Mouse (Mus musculus): Measurements from ENCODE around the gene Pim2. TPM values are rescaled to one million over a fixed set of nuclear protein-coding genes. Genes with fewer than 3 reads are reported as not detected.
A peak's percentile ranks its signal among the peaks of the same experiment; 100 is the strongest.
"Not testable (repeated sequence)": the region's sequence is repeated elsewhere in the genome, so short reads cannot be mapped to it uniquely, and the experiment has no call there.

Gene Pim2
- polyA plus RNA-seq, 1 experiment from 2014 or later: 11.6 TPM

GRCm38 (mm10) chrX:7907735-7908134 is 29.7 kb downstream of the Pim2 start, which contains the start of gene Gm10491:
Gene Gm10491 (minus strand): TSS chrX:7907835.
- in situ Hi-C loops (cut with MboI; ENCODE audit: low pct_unique_long_range_greater_than_20kb): no loop called here
- ATAC-seq: no peak
- ChIA-PET CTCF (no interaction called here), POLR2A (no interaction called here)
- no peaks in the 10 kb centered on the region for H3K27me3 ChIP-seq
- no peak for TF ChIP-seq CTCF (IDR thresholded peaks at IDR 0.05)
- DNase-seq (ENCODE audit: low read depth, low spot score): no peak

- ATAC-seq; POLR2A ChIA-PET; CTCF ChIA-PET; in situ Hi-C loops (cut with MboI; ENCODE audit: low pct_unique_long_range_greater_than_20kb); H3K27me3 ChIP-seq; DNase-seq (ENCODE audit: low read depth, low spot score): not testable (repeated sequence)
These were observed 31.2 kb downstream of the Pim2 start, which contains the start of gene Gm10490 for GRCm38 (mm10) chrX:7909242-7909641. Gene Gm10490 (plus strand): TSS chrX:7909542.

GRCm38 (mm10) chrX:7910473-7910872 is 32.4 kb downstream of the Pim2 start:
- POLR2A ChIA-PET: no interaction called here
- in situ Hi-C loops (cut with MboI; ENCODE audit: low pct_unique_long_range_greater_than_20kb): loop anchor here (5.0 kb wide), 2 partner anchors 107 to 202 kb away; partner anchors contain the start of gene Glod5
- DNase-seq (ENCODE audit: low read depth, low spot score): no peak
- ATAC-seq: no peak
- TF ChIP-seq CTCF (IDR thresholded peaks at IDR 0.05): peak; percentile 56
- CTCF ChIA-PET: interaction anchor here (0.6 to 5.2 kb wide), 4 partner anchors 9 to 147 kb away, joined by 3 to 60 read pairs (median 6); partner anchors contain the start of gene Glod5
- no peaks in the 10 kb centered on the region for H3K27me3 ChIP-seq

GRCm38 (mm10) chrX:7915669-7916068 is 37.6 kb downstream of the Pim2 start:
- ChIA-PET POLR2A (interaction anchor here (0.6 kb wide), 1 partner anchor 28 kb away, joined by 4 read pairs; no protein-coding TSS in a partner anchor), CTCF (interaction anchor here (1.3 kb wide), 1 partner anchor 102 kb away, joined by 3 read pairs; no protein-coding TSS in a partner anchor)
- H3K27me3 ChIP-seq; ATAC-seq; in situ Hi-C loops (cut with MboI; ENCODE audit: low pct_unique_long_range_greater_than_20kb); DNase-seq (ENCODE audit: low read depth, low spot score): not testable (repeated sequence)

GRCm38 (mm10) chrX:7917960-7918359 is 39.9 kb downstream of the Pim2 start:
- in situ Hi-C loops (cut with MboI; ENCODE audit: low pct_unique_long_range_greater_than_20kb); POLR2A ChIA-PET; ATAC-seq; CTCF ChIA-PET; DNase-seq (ENCODE audit: low read depth, low spot score); H3K27me3 ChIP-seq: not testable (repeated sequence)

GRCm38 (mm10) chrX:7919601-7920383 is 41.7 kb downstream of the Pim2 start, which contains the start of gene Pcsk1n:
Gene Pcsk1n (plus strand): TSS chrX:7919822.
- TF ChIP-seq CTCF (IDR thresholded peaks at IDR 0.05): no peak
- no peak for ATAC-seq
- peaks cover 24% of the 10 kb centered on the region for H3K27me3 ChIP-seq
- no peak for DNase-seq (ENCODE audit: low read depth, low spot score)
- ChIA-PET CTCF (no interaction called here), POLR2A (no interaction called here)
- in situ Hi-C loops (cut with MboI; ENCODE audit: low pct_unique_long_range_greater_than_20kb): no loop called here

- ATAC-seq (no peak), DNase-seq (ENCODE audit: low read depth, low spot score) (no peak)
- CTCF ChIA-PET: no interaction called here
- no peak for TF ChIP-seq CTCF (IDR thresholded peaks at IDR 0.05)
- peaks cover 34% of the 10 kb centered on the region for H3K27me3 ChIP-seq
- in situ Hi-C loops (cut with MboI; ENCODE audit: low pct_unique_long_range_greater_than_20kb): no loop called here
- POLR2A ChIA-PET: no interaction called here
These were observed 44.0 kb downstream of the Pim2 start for GRCm38 (mm10) chrX:7922032-7922431.

GRCm38 (mm10) chrX:7926266-7926665 is 48.2 kb downstream of the Pim2 start:
- ChIA-PET CTCF (interaction anchor here (1.3 kb wide), 1 partner anchor 91 kb away, joined by 3 read pairs; no protein-coding TSS in a partner anchor), POLR2A (no interaction called here)
- in situ Hi-C loops (cut with MboI; ENCODE audit: low pct_unique_long_range_greater_than_20kb): no loop called here
- no peak for TF ChIP-seq CTCF (IDR thresholded peaks at IDR 0.05)
- no peak for ATAC-seq
- H3K27me3 ChIP-seq: peaks cover 33% of the 10 kb centered on the region
- no peak for DNase-seq (ENCODE audit: low read depth, low spot score)

GRCm38 (mm10) chrX:7927116-7927515 is 49.1 kb downstream of the Pim2 start:
- DNase-seq (ENCODE audit: low read depth, low spot score): no peak
- in situ Hi-C loops (cut with MboI; ENCODE audit: low pct_unique_long_range_greater_than_20kb): no loop called here
- H3K27me3 ChIP-seq: peaks cover 33% of the 10 kb centered on the region
- ChIA-PET CTCF (interaction anchor here (1.3 kb wide), 1 partner anchor 91 kb away, joined by 3 read pairs; no protein-coding TSS in a partner anchor), POLR2A (no interaction called here)
- no peak for TF ChIP-seq CTCF (IDR thresholded peaks at IDR 0.05)
- no peak for ATAC-seq

- POLR2A ChIA-PET: interaction anchor here (1.0 kb wide), 1 partner anchor 17 kb away, joined by 3 read pairs; no protein-coding TSS in a partner anchor
- peaks cover 26% of the 10 kb centered on the region for H3K27me3 ChIP-seq
- ATAC-seq: no peak
- in situ Hi-C loops (cut with MboI; ENCODE audit: low pct_unique_long_range_greater_than_20kb): no loop called here
- CTCF ChIA-PET: no interaction called here
- no peak for TF ChIP-seq CTCF (IDR thresholded peaks at IDR 0.05)
- DNase-seq (ENCODE audit: low read depth, low spot score): no peak
These were observed 50.3 kb downstream of the Pim2 start, which contains the start of gene Eras for GRCm38 (mm10) chrX:7928270-7928790. Gene Eras (minus strand): TSS chrX:7928607.

Other genes with a start within 250 kb of the Pim2 start
- gene Syp, start 239.8 kb upstream of the Pim2 start, polyA plus RNA-seq (2021): 1.1 TPM
- gene Prickle3, start 221.0 kb upstream of the Pim2 start, polyA plus RNA-seq (2021): 0.05 TPM
- gene Plp2, start 206.9 kb upstream of the Pim2 start, polyA plus RNA-seq (2021): 124 TPM
- gene Magix, start 197.0 kb upstream of the Pim2 start, polyA plus RNA-seq (2021): 0.06 TPM
- gene Gpkow, start 181.1 kb upstream of the Pim2 start, polyA plus RNA-seq (2021): 36.4 TPM
- 53.9 TPM for gene Wdr45, start 163.9 kb upstream of the Pim2 start, polyA plus RNA-seq (2021)
- gene Gm45208, start 156.0 kb upstream of the Pim2 start, polyA plus RNA-seq (2021): not detected
- gene Praf2, start 149.8 kb upstream of the Pim2 start, polyA plus RNA-seq (2021): 58.7 TPM
- 19.6 TPM for gene Ccdc120, start 127.4 kb upstream of the Pim2 start, polyA plus RNA-seq (2021)
- 53.5 TPM for gene Tfe3, start 115.7 kb upstream of the Pim2 start, polyA plus RNA-seq (2021)
- 63.2 TPM for gene Gripap1, start 88.5 kb upstream of the Pim2 start, polyA plus RNA-seq (2021)
- 4.5 TPM for gene Kcnd1, start 56.0 kb upstream of the Pim2 start, polyA plus RNA-seq (2021)
- gene Otud5, start 36.9 kb upstream of the Pim2 start, polyA plus RNA-seq (2021): 83.0 TPM
- 52.7 TPM for gene Slc35a2, start 5.8 kb downstream of the Pim2 start, polyA plus RNA-seq (2021)
- gene Pqbp1, start 21.0 kb downstream of the Pim2 start, polyA plus RNA-seq (2021): 71.3 TPM
- gene Timm17b, start 21.1 kb downstream of the Pim2 start, polyA plus RNA-seq (2021): 57.1 TPM
- gene Gm10491, start 29.6 kb downstream of the Pim2 start, polyA plus RNA-seq (2021): not detected
- not detected for gene Gm10490, start 31.3 kb downstream of the Pim2 start, polyA plus RNA-seq (2021)
- gene Pcsk1n, start 41.6 kb downstream of the Pim2 start, polyA plus RNA-seq (2021): not detected
- gene Eras, start 50.3 kb downstream of the Pim2 start, polyA plus RNA-seq (2021): not detected
- gene Hdac6, start 69.6 kb downstream of the Pim2 start, polyA plus RNA-seq (2021): 159 TPM
- not detected for gene Gata1, start 99.8 kb downstream of the Pim2 start, polyA plus RNA-seq (2021)
- gene Glod5, start 140.2 kb downstream of the Pim2 start, polyA plus RNA-seq (2021): 3.2 TPM
- gene Suv39h1, start 196.5 kb downstream of the Pim2 start, polyA plus RNA-seq (2021): 31.9 TPM
- gene Was, start 212.2 kb downstream of the Pim2 start, polyA plus RNA-seq (2021): 0.10 TPM